Comparison of ENCODE assay signal across 12 mouse cellular contexts in the genomic region with DNA sequence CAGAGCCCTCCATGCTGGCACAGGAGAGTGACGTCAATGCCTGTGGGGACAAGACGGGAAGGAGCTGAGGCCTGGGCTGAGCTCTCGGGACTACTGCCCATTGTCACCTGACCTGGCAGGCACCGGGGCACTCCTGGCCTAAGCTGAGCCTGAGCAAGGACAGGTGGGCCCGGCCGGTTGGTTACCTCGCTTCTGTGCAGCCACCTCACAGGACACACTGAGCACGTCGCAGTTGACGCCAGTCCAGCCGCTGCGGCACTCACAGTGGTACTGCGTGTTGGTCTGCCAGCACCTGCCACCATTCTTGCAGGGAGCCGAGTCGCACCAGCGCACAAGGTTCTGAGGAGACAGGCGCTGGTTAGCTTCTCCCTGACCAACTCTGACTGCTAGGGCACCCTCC.
"Had no signal": no experiment of that assay in that cellular context is flagged by ENCODE, and none has a peak within 500 bp of the region (broad histone marks: within the 10 kb centered on the region; RNA-seq: fewer than 3 reads in every experiment).

No protein-coding gene starts in this region.

- H3K9me3 ChIP-seq: liver, embryonic 15.5 days had no signal

- H3K9ac ChIP-seq: liver, embryonic 15.5 days had no signal

- ATAC-seq: lung, postnatal 0 days; midbrain, embryonic 16.5 days had no signal

- H3K4me2 ChIP-seq: liver, embryonic 11.5 days; liver, embryonic 15.5 days; midbrain, embryonic 11.5 days had no signal

- H3K27ac ChIP-seq: layer of hippocampus, adult 2 months; liver, embryonic 15.5 days had no signal

- H3K4me3 ChIP-seq: layer of hippocampus, adult 2 months; liver, embryonic 15.5 days had no signal

- DNase-seq: kidney, postnatal 10 days; kidney, postnatal 4 days; lung, adult 2 months; lung, postnatal 36 days; right cerebral cortex, postnatal 25 days; thymus, postnatal 36 days had no signal

- H3K27me3 ChIP-seq: liver, embryonic 15.5 days had no signal
